Mouse (Mus musculus): ENCODE measurements around the gene Rfx7.
"Not testable (repeated sequence)": the region's sequence is repeated elsewhere in the genome, so short reads cannot be mapped to it uniquely, and the experiment has no call there.

The Rfx7 gene

DNA sequence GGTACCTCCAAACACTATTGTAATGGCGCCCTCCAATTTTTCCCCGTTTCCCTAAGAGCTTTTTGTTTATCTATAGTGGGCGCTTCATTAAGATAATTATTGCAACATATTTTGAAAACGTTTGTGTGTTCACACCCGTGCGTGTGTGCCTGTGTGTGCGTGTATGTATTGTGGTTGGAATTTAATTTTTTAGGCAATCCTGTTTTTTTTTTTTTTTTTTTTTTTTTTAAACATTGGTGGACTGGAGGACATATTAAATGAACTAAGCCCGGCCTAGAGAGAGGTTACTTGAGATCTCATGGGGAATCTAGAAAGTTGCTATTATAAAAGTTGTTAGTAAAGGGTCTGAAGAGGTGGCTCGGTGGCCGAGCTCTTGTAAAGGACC, 131.5 kb downstream of the Rfx7 start:
- DNase-seq (ENCODE audit: low spot score in 2 of 2) = no peak

DNA sequence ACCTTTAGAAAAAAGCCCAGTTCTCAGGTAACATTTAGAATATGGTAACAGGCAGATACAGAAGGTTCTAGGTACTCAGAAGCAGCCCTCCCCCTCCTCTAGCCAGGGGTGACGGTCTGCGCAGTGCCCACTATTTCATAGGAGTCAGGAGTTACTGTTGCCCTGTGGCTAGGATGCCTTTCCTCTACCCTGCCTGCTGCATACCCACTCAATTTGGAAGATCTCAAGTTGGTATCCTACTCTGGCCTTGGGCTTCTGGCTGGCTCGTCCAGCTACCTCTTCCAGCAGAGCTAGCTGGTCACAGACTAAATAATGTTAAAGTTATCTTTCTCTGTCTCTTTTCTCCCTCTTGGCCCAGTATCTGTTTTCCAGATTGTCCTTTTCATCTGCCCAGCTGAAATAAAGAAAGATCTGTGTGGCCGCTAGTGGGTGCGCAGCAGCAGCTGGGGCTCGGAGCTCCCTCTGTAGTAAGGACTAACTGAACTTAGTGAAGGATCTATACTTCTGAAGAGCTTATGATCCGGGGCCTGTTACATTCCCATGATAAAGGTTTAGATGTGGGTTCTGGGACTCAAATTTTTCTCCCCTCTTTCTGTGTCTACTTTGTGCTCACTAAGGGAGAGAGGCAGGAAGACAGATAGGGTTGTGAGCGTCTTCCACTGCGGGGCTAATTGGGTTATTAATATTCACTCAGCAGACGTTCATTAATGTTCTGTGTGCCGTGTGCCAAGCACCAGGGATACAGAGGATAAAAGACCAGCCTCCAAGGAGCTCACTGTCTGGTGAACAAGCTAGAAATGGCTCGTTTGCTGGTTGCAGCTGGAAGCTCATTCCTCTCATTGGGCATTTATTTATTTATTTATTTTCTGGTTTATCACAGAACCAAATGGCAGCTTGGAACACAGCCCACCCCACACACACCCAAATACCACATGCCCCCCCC, 132.6 kb downstream of the Rfx7 start:
- no peak for DNase-seq (ENCODE audit: low spot score in 2 of 2)

DNA sequence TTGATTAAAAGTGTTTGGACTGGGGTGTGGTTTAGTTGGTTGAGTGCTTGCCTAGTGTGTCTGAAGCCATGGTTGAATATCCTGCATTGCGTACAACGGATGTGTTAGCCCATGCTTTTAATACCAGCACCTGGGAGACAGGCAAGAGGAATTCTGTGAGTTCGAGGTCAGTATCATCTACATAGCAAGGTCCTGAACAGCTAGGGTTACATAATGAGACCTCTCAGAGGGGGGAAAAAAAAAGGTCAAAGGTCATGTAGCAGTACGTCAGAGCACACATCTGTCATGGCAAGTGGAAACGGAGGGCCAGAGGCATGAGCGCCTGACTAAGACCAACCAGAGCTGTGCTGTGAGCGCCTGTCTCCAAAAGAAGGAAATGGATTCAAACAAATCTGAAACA, 133.5 kb downstream of the Rfx7 start:
- no peak for DNase-seq (ENCODE audit: low spot score in 2 of 2)

DNA sequence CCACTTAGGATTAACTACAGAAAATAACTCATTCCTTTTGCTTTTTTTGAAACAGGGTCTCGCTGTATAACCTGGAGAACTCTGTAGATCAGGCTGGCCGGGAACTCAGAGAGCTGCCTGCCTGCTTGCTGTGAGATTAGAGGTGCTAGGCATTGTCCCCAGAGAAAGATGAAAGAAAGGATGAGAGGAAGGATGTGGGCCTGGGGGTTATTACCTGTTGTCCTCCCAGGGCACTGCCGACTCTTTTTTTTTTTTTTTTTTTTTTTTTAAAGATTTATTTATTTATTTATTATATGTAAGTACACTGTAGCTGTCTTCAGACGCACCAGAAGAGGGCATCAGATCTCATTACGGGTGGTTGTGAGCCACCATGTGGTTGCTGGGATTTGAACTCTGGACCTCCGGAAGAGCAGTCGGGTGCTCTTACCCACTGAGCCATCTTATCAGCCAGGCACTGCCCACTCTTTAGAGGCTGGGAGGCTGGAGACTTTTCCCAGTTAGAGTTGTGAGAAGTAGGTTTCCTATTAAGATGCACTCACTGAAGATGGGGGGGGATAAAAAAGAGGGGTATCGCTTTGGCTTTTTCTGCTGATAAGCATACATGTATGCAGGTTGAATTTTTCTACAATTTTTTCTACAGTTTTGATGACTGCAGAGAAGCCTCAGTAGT, 134.4 kb downstream of the Rfx7 start:
- DNase-seq (ENCODE audit: low spot score in 2 of 2) = not testable (repeated sequence)

DNA sequence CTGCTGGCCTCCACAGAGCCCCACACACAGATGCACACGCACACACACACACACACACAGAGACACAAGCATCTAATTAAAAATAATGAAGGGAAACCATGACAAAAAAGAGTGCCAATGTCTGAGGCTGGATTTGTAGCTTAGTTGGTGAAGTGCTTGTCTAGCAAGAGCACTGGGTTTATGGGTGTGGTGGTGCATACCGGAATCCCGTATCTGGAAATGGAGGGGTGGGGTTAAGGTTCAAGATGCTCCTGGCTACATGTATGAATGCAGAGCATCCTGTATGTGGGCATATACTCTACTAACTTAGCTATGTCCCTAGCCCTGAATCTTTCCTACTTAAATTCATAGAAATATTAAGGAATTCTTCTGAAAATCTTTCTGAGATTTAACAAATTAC, 135.1 kb downstream of the Rfx7 start:
- DNase-seq (ENCODE audit: low spot score in 2 of 2) = no peak

DNA sequence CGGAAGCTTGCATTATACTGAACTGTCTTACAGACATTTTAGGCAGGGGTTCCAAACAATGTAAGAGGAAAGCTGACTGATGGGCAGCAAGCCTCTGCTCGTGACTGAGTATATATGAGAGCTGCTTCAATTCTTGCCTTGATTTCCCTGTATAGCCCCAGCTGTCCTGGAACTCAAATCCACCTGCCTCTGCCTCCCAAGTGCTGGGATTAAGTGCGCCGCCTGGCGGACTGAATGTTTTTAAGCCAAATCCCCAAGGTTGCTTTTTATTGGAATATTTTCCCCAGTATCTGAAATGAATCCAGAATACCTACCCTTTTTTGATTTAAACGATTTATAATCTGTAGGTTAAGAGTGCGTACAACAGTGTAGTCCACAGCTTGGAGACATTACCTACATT, 137.3 kb downstream of the Rfx7 start:
- no peak for DNase-seq (ENCODE audit: low spot score in 2 of 2)

DNA sequence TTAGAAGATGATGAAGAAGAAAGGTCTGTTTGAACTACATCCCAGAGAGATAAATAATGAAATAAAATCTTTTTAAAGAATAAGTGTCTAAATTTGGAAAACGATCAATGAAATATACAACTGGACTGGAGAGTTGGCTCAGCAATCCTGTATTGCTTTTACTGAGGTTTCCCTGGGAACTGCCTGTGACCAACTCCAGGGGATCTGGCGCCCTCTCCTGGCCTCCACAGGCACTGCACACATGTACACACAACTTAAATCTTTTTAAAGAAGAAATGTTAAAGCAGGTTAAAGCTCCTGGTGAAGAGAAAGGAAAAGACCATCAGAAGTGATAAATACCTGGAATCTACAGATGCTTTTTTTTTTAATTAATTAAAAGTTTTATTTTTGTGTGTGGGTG, 140.3 kb downstream of the Rfx7 start:
- peak; percentile 50 to 68 for DNase-seq (ENCODE audit: low spot score in 2 of 2)

All from right cerebral cortex, postnatal 36 days (tissue).